10 mouse cellular contexts compared by ENCODE assay signal in genomic region chr10:111516804-111517436, GRCm38 (mm10). TPM values are rescaled to one million over a fixed set of nuclear protein-coding genes. Genes with fewer than 3 reads are reported as not detected.
DNase-seq lines count a peak whose midpoint lies in the region; ATAC-seq lines count a peak whose summit lies in the region.
"Had no signal": no experiment of that assay in that cellular context is flagged by ENCODE, and none has a peak within 500 bp of the region (broad histone marks: within the 10 kb centered on the region; RNA-seq: fewer than 3 reads in every experiment).

No protein-coding gene starts in this region.

- WGBS in heart, embryonic 12.5 days = 84% methylated on average over 8 of the region's 8 CpGs
- WGBS in embryonic facial prominence, embryonic 13.5 days = 79% methylated on average over 8 of the region's 8 CpGs
- WGBS in limb, embryonic 15.5 days = 52% methylated on average over 8 of the region's 8 CpGs

- no peak for ATAC-seq in heart, embryonic 12.5 days (ENCODE audit: insufficient number of reproducible peaks, low FRiP score)
- no peak for ATAC-seq in embryonic facial prominence, embryonic 13.5 days (ENCODE audit: insufficient number of reproducible peaks, insufficient read depth, low FRiP score, low TSS enrichment, low read depth)
- ATAC-seq in limb, embryonic 15.5 days (ENCODE audit: insufficient number of reproducible peaks, low FRiP score, low TSS enrichment, low read depth) = peak; percentile 59; the same call in 1 of the 2 replicates

- no peak for DNase-seq in heart, postnatal 10 days
- DNase-seq in A20 (ENCODE audit: low read depth, low spot score) = peak; percentile 48
- no peak for DNase-seq in cerebellum, adult 9-11 months
- no peak for DNase-seq in left cerebral cortex, adult 11 months (ENCODE audit: low spot score)
- DNase-seq in layer of hippocampus, adult 18-20 months (ENCODE audit: low spot score in 2 of 2) = no peak
- DNase-seq: left cerebral cortex, postnatal 4 days had no signal

- no peak overlapping the region; the same call in 1 of the 2 replicates for H3K4me2 ChIP-seq in heart, embryonic 12.5 days
- no peak overlapping the region for H3K4me2 ChIP-seq in embryonic facial prominence, embryonic 13.5 days
- no peak overlapping the region for H3K4me2 ChIP-seq in limb, embryonic 15.5 days
- H3K4me2 ChIP-seq: hindbrain, embryonic 15.5 days had no signal

- no peaks in the 10 kb centered on the region for H3K27me3 ChIP-seq in heart, embryonic 12.5 days (replicated peaks)
- no peaks in the 10 kb centered on the region for H3K27me3 ChIP-seq in embryonic facial prominence, embryonic 13.5 days
- no peaks in the 10 kb centered on the region for H3K27me3 ChIP-seq in limb, embryonic 15.5 days
- H3K27me3 ChIP-seq: hindbrain, embryonic 15.5 days had no signal

- H3K4me1 ChIP-seq in heart, embryonic 12.5 days (replicated peaks) = peaks cover 39% of the 10 kb centered on the region
- H3K4me1 ChIP-seq in embryonic facial prominence, embryonic 13.5 days = peaks cover 24% of the 10 kb centered on the region
- peaks cover 28% of the 10 kb centered on the region for H3K4me1 ChIP-seq in limb, embryonic 15.5 days

- H3K9ac ChIP-seq in heart, embryonic 12.5 days = no peak overlapping the region
- no peak overlapping the region for H3K9ac ChIP-seq in embryonic facial prominence, embryonic 13.5 days
- no peak overlapping the region for H3K9ac ChIP-seq in limb, embryonic 15.5 days
- H3K9ac ChIP-seq: hindbrain, embryonic 15.5 days had no signal

- peak overlapping the region; percentile 13; the same call in 1 of the 2 replicates for H3K27ac ChIP-seq in heart, embryonic 12.5 days (ENCODE audit: poor library complexity, severe bottlenecking)
- H3K27ac ChIP-seq in embryonic facial prominence, embryonic 13.5 days = 0 out of 2 replicates have a peak overlapping the region, but pooled peaks have one; percentile 16
- H3K27ac ChIP-seq in limb, embryonic 15.5 days = peak overlapping the region; percentile 73
- H3K27ac ChIP-seq: hindbrain, embryonic 15.5 days had no signal

- H3K36me3 ChIP-seq in heart, embryonic 12.5 days = no peaks in the 10 kb centered on the region
- H3K36me3 ChIP-seq in embryonic facial prominence, embryonic 13.5 days = no peaks in the 10 kb centered on the region
- H3K36me3 ChIP-seq in limb, embryonic 15.5 days = no peaks in the 10 kb centered on the region
- H3K36me3 ChIP-seq: hindbrain, embryonic 15.5 days had no signal

- no peaks in the 10 kb centered on the region for H3K9me3 ChIP-seq in heart, embryonic 12.5 days (replicated peaks)
- no peaks in the 10 kb centered on the region for H3K9me3 ChIP-seq in embryonic facial prominence, embryonic 13.5 days
- H3K9me3 ChIP-seq in limb, embryonic 15.5 days = no peaks in the 10 kb centered on the region
- H3K9me3 ChIP-seq: hindbrain, embryonic 15.5 days had no signal

- intact Hi-C loops in heart, postnatal 10 days (cut with DNase I) = no loop called here

- no peak overlapping the region for H3K4me3 ChIP-seq in heart, embryonic 12.5 days
- no peak overlapping the region for H3K4me3 ChIP-seq in embryonic facial prominence, embryonic 13.5 days
- no peak overlapping the region for H3K4me3 ChIP-seq in limb, embryonic 15.5 days
- H3K4me3 ChIP-seq: hindbrain, embryonic 15.5 days had no signal

RNA-seq across cellular contexts. Expression of gene Phlda1, which starts 10.8 kb away (rescaled TPM):
- 19.8 and 24.6 TPM in 2 replicates for polyA plus RNA-seq in heart, embryonic 12.5 days (2016; fragmentation: Nextera tagmentation; extraction: Ambion mirVana)
- 10 to 100 TPM; 16.9 to 20.8 TPM for total RNA-seq in heart, postnatal 10 days (2021)
- 32.0 and 36.6 TPM in 2 replicates for polyA plus RNA-seq in embryonic facial prominence, embryonic 13.5 days (2015; fragmentation: Nextera tagmentation; extraction: Ambion mirVana)
- polyA plus RNA-seq in limb, embryonic 15.5 days (2015; fragmentation: Nextera tagmentation; extraction: Ambion mirVana) = 32.1 and 33.4 TPM in 2 replicates
- 10 to 100 TPM; 16.7 to 20.5 TPM for total RNA-seq in layer of hippocampus, adult 18-20 months (2021)

RNA-seq across cellular contexts. Expression of gene Nap1l1, which starts 43.9 kb away (rescaled TPM):
- polyA plus RNA-seq in heart, embryonic 12.5 days (2016; fragmentation: Nextera tagmentation; extraction: Ambion mirVana) = 166 and 167 TPM in 2 replicates
- total RNA-seq in heart, postnatal 10 days (2021) = 10 to 100 TPM; 82.6 to 85.2 TPM
- 285 and 293 TPM in 2 replicates for polyA plus RNA-seq in embryonic facial prominence, embryonic 13.5 days (2015; fragmentation: Nextera tagmentation; extraction: Ambion mirVana)
- 186 and 213 TPM in 2 replicates for polyA plus RNA-seq in limb, embryonic 15.5 days (2015; fragmentation: Nextera tagmentation; extraction: Ambion mirVana)
- 100 to 1,000 TPM; 154 to 161 TPM for total RNA-seq in layer of hippocampus, adult 18-20 months (2021)

Comparison
In these comparisons a context has a peak if more than half of its experiments do, and no peak if none do; other contexts are left out.
1. H3K27ac ChIP-seq: peak in every context shown above with its lines; median percentile 73 in limb, embryonic 15.5 days; 16 in embryonic facial prominence, embryonic 13.5 days; 13 in heart, embryonic 12.5 days.